Mouse (Mus musculus): ENCODE data around the gene Snx29.

DNA sequence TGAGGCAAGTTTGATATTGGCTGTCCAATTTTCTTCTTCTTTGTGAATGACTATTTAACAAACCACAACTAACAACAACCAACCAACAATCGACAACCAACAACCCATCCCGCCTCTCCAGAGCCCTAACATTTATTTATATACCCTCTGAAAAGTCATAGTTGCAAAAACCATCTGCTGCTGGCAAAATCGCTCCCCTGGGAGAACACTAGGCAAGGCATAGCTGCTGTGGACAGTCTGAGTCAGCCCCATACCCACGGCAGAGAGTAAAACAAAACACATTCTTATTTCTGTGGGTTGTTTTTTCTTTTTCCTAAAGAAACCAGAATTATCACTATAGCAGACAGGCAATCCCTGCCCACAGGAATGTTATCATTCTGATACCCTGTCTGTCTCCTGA, 368.0 kb downstream of the Snx29 start:
- TF ChIP-seq POLR2A (IDR thresholded peaks at IDR 0.05; ENCODE audit: borderline replicate concordance, control insufficient read depth, low read depth, low read length) (no peak), CTCF (IDR thresholded peaks at IDR 0.05; ENCODE audit: control insufficient read depth, insufficient read depth, low read length) (no peak)
